Mouse (Mus musculus): ENCODE measurements at regions not wholly inside any gene's neighbourhood (a gene's known extent, or its start where the extent isn't known, plus 50 kb on each side); places are given as distances from the start of the nearest gene placed in this dataset.
"Not testable (repeated sequence)": the region's sequence is repeated elsewhere in the genome, so short reads cannot be mapped to it uniquely, and the experiment has no call there.

- DNase-seq (ENCODE audit: low spot score in 2 of 2) = no peak
Observed at GRCm38 (mm10) chr9:30697533-30697932, 224.7 kb downstream of the Adamts15 start.

GRCm38 (mm10) chr9:30668095-30668494, 241.2 kb downstream of the Snx19 start:
- DNase-seq (ENCODE audit: low spot score in 2 of 2) = no peak

- no peak for DNase-seq (ENCODE audit: low spot score in 2 of 2)
Observed at GRCm38 (mm10) chr9:30662456-30662855, 235.5 kb downstream of the Snx19 start.

- DNase-seq (ENCODE audit: low spot score in 2 of 2) = no peak
Observed at GRCm38 (mm10) chr9:30653961-30654360, 227.1 kb downstream of the Snx19 start.

GRCm38 (mm10) chr9:30653210-30653609, 226.3 kb downstream of the Snx19 start:
- no peak for DNase-seq (ENCODE audit: low spot score in 2 of 2)

GRCm38 (mm10) chr9:30649392-30650054, 222.6 kb downstream of the Snx19 start:
- peak; percentile 25 to 35 for DNase-seq (ENCODE audit: low spot score in 2 of 2)

- no peak for DNase-seq (ENCODE audit: low spot score in 2 of 2)
Observed at GRCm38 (mm10) chr9:30633741-30634470, 207.0 kb downstream of the Snx19 start.

- DNase-seq (ENCODE audit: low spot score in 2 of 2) = peak; percentile 24 to 32
Observed at GRCm38 (mm10) chr9:30632164-30633146, 205.5 kb downstream of the Snx19 start.

- no peak for DNase-seq (ENCODE audit: low spot score in 2 of 2)
Observed at GRCm38 (mm10) chr9:30625635-30626034, 198.7 kb downstream of the Snx19 start.

- DNase-seq (ENCODE audit: low spot score in 2 of 2) = peak in 1 of 2 experiments; percentile 11
Observed at GRCm38 (mm10) chr9:30625090-30625489, 198.2 kb downstream of the Snx19 start.

- DNase-seq (ENCODE audit: low spot score in 2 of 2) = peak in 1 of 2 experiments; percentile 15
Observed at GRCm38 (mm10) chr9:30624481-30624880, 197.6 kb downstream of the Snx19 start.

- DNase-seq (ENCODE audit: low spot score in 2 of 2) = no peak
Observed at GRCm38 (mm10) chr9:30619325-30619724, 192.4 kb downstream of the Snx19 start.

GRCm38 (mm10) chr9:30618181-30618580, 191.3 kb downstream of the Snx19 start:
- no peak for DNase-seq (ENCODE audit: low spot score in 2 of 2)

- DNase-seq (ENCODE audit: low spot score in 2 of 2) = peak; percentile 20 to 22
Observed at GRCm38 (mm10) chr9:30613715-30614114, 186.8 kb downstream of the Snx19 start.

GRCm38 (mm10) chr9:30613003-30613552, 186.2 kb downstream of the Snx19 start:
- DNase-seq (ENCODE audit: low spot score in 2 of 2) = no peak

GRCm38 (mm10) chr9:30610328-30610727, 183.4 kb downstream of the Snx19 start:
- DNase-seq (ENCODE audit: low spot score in 2 of 2) = no peak

- DNase-seq (ENCODE audit: low spot score in 2 of 2) = no peak
Observed at GRCm38 (mm10) chr9:30599756-30600155, 172.8 kb downstream of the Snx19 start.

- no peak for DNase-seq (ENCODE audit: low spot score in 2 of 2)
Observed at GRCm38 (mm10) chr9:30597691-30598090, 170.8 kb downstream of the Snx19 start.

GRCm38 (mm10) chr9:30597092-30597491, 170.2 kb downstream of the Snx19 start:
- not testable (repeated sequence) for DNase-seq (ENCODE audit: low spot score in 2 of 2)

GRCm38 (mm10) chr9:30592601-30593000, 165.7 kb downstream of the Snx19 start:
- no peak for DNase-seq (ENCODE audit: low spot score in 2 of 2)

- no peak for DNase-seq (ENCODE audit: low spot score in 2 of 2)
Observed at GRCm38 (mm10) chr9:30591246-30591645, 164.3 kb downstream of the Snx19 start.
